Mouse (Mus musculus) hindbrain, embryonic 14.5 days (tissue): ENCODE measurements around the gene Ncor2. TPM values are rescaled to one million over a fixed set of nuclear protein-coding genes. Genes with fewer than 3 reads are reported as not detected.

Experiments
- ATAC-seq: fragments of 200-750 bp; cut with Nextera tagmentation; 2 replicates; pipeline ENCODE4 v1.8.0; 2017; ENCODE audit warnings: moderate number of reproducible peaks, mild to moderate bottlenecking, moderate TSS enrichment, moderate library complexity; ENCODE audit not compliant: low FRiP score
- DNase-seq: peaks from one replicate; pipeline ENCODE4 v3.0.0-alpha.2; 2015; ENCODE audit warnings: low spot score
- H3K27ac ChIP-seq: fragments of 300-500 bp; sonication (generic); 2 replicates; pipeline ENCODE4 v1.5.1; 2014; ENCODE audit warnings: mild to moderate bottlenecking, moderate library complexity
- H3K27me3 ChIP-seq: fragments of 300-500 bp; sonication (generic); 2 replicates; pipeline ENCODE4 v1.6.1; 2014; ENCODE audit warnings: mild to moderate bottlenecking, low read length, mixed read lengths; ENCODE audit not compliant: control insufficient read depth, insufficient read depth
- H3K36me3 ChIP-seq: fragments of 300-500 bp; sonication (generic); replicated peaks from 2 replicates; pipeline ENCODE4 v1.6.1; 2014; ENCODE audit not compliant: control insufficient read depth, insufficient read depth
- H3K4me1 ChIP-seq: fragments of 300-500 bp; sonication (generic); replicated peaks from 2 replicates; pipeline ENCODE4 v1.6.1; 2014; ENCODE audit warnings: antibody characterized with exemption, low read length, mixed read lengths; ENCODE audit not compliant: control insufficient read depth, insufficient read depth
- H3K4me2 ChIP-seq: fragments of 300-500 bp; sonication (generic); replicated peaks from 2 replicates; pipeline ENCODE4 v1.6.1; 2014; ENCODE audit warnings: mild to moderate bottlenecking, moderate library complexity
- H3K4me3 ChIP-seq: fragments of 300-500 bp; sonication (generic); replicated peaks from 2 replicates; pipeline ENCODE4 v1.5.1; 2014; ENCODE audit warnings: mild to moderate bottlenecking, low read length
- H3K9ac ChIP-seq: fragments of 300-500 bp; sonication (generic); 2 replicates; pipeline ENCODE4 v1.6.1; 2014
- H3K9me3 ChIP-seq: fragments of 300-500 bp; sonication (generic); 2 replicates; pipeline ENCODE4 v1.6.1; 2016; ENCODE audit warnings: low read length; ENCODE audit not compliant: control insufficient read depth
- WGBS: fragments of 180-500 bp; shearing (Covaris S2); extraction: QIAGEN DNeasy Blood & Tissue Kit; methylation state at CpG from one replicate; pipeline ENCODE4 v1.1.7; 2014; 5-methylcytosine and 5-hydroxymethylcytosine counted together
- polyA plus RNA-seq: library from polyadenylated mRNA; unstranded; fragments of >200 nt; fragmentation: Nextera tagmentation; extraction: Ambion mirVana; gene quantifications from 2 replicates; pipeline ENCODE4 v1.2.1, GENCODE M21; 2014

Ncor2 gene
- polyA plus RNA-seq, 1 experiment from 2014 or later: 27.4 TPM

DNA sequence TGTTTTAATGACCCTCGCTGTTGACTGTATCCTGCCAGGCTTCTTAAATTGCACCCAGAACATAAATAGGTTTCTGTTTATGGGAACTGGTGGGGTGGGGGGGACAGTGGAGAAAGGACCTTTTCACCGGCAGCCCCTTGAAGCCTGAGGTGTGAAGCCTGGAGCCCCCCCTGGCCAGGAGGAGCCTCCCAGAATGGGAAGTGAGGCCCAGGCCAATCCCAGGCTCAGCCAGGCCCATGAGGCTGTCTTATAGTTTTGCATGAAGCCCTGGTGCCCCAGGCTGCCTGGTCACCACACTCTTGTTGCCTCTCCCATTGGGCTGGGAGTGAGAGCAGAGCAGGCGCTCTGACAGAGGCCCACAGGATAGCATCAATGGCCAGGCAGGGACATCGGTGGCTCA, 181.1 kb downstream of the Ncor2 start:
- H3K4me3 ChIP-seq: no peak overlapping the region
- no peak overlapping the region for H3K9ac ChIP-seq
- DNase-seq (no peak), ATAC-seq (no peak)
- no peaks in the 10 kb centered on the region for H3K27me3 ChIP-seq
- 82% methylated on average over 4 of the region's 4 CpGs for WGBS
- peaks cover 1% of the 10 kb centered on the region; the same call in 1 of the 2 replicates for H3K4me1 ChIP-seq
- no peaks in the 10 kb centered on the region for H3K36me3 ChIP-seq
- 0 out of 2 replicates have a peak, but pooled peaks cover 3% of the 10 kb centered on the region for H3K9me3 ChIP-seq
- H3K27ac ChIP-seq: no peak overlapping the region
- H3K4me2 ChIP-seq: no peak overlapping the region

DNA sequence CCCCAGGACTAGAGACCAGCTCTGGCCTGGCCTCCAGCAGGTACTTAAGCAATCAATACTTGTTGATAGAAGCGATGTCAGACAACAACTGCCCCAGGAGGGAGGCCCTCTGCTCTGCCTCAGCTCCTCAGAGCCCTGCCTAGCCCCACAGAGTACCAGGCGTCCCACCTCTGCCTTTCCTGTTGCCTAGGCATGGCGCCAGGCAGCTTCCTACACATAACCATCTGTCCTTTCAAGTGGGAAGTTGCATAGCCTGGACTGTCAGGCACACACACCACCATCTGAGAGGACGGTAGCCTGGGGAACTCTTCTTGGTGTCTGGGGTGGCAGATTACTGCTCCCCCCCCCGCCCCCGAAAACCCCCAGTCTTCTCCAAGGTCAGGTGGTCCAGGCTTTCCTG, 182.2 kb downstream of the Ncor2 start:
- Histone ChIP-seq H3K36me3 (no peaks in the 10 kb centered on the region), H3K27ac (no peak overlapping the region), H3K4me2 (no peak overlapping the region), H3K27me3 (no peaks in the 10 kb centered on the region), H3K9me3 (0 out of 2 replicates have a peak, but pooled peaks cover 3% of the 10 kb centered on the region), H3K4me3 (no peak overlapping the region), H3K9ac (no peak overlapping the region), H3K4me1 (no peaks in the 10 kb centered on the region)
- ATAC-seq: no peak
- 67% methylated on average over 6 of the region's 6 CpGs for WGBS
- DNase-seq: no peak

GRCm38 (mm10) chr5:124992891-124993290, 186.1 kb downstream of the Ncor2 start:
- H3K4me3 ChIP-seq: no peak overlapping the region
- H3K9ac ChIP-seq: no peak overlapping the region
- no peaks in the 10 kb centered on the region for H3K4me1 ChIP-seq
- DNase-seq (no peak), ATAC-seq (no peak)
- no peak overlapping the region for H3K27ac ChIP-seq
- WGBS: 83% methylated on average over 11 of the region's 11 CpGs
- no peaks in the 10 kb centered on the region for H3K36me3 ChIP-seq
- H3K27me3 ChIP-seq: no peaks in the 10 kb centered on the region
- no peak overlapping the region for H3K4me2 ChIP-seq
- H3K9me3 ChIP-seq: no peaks in the 10 kb centered on the region

GRCm38 (mm10) chr5:124992323-124992722, 186.7 kb downstream of the Ncor2 start:
- Histone ChIP-seq H3K9ac (no peak overlapping the region), H3K27me3 (no peaks in the 10 kb centered on the region), H3K36me3 (no peaks in the 10 kb centered on the region), H3K27ac (no peak overlapping the region), H3K4me3 (no peak overlapping the region), H3K4me2 (no peak overlapping the region), H3K4me1 (no peaks in the 10 kb centered on the region), H3K9me3 (no peaks in the 10 kb centered on the region)
- 80% methylated on average over 8 of the region's 8 CpGs for WGBS
- DNase-seq (no peak), ATAC-seq (no peak)

DNA sequence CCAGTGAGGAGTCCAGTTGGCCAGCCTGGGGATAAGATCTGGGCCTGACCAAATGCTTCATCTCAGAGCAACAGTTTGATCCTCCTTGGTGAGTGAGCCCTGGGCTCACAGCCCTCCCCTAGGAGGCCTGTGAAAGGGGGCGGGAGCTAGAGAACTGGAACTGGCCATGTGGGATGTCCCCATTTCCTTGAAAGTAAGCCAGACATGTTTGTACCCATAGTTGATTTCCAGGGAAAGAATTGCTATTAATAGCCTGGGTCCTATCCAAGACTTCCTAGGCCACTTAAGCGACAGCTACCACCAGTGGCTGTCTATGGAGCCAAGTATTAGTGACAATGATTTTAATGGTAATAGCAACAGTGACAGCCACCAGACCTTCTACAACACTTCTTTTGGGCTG, 189.3 kb downstream of the Ncor2 start:
- no peak overlapping the region for H3K4me3 ChIP-seq
- no peak overlapping the region for H3K27ac ChIP-seq
- H3K9ac ChIP-seq: no peak overlapping the region
- no peaks in the 10 kb centered on the region for H3K9me3 ChIP-seq
- no peaks in the 10 kb centered on the region for H3K36me3 ChIP-seq
- no peak for ATAC-seq
- WGBS: 91% methylated on average over 2 of the region's 2 CpGs
- no peak for DNase-seq
- no peak overlapping the region for H3K4me2 ChIP-seq
- H3K27me3 ChIP-seq: no peaks in the 10 kb centered on the region
- H3K4me1 ChIP-seq: no peaks in the 10 kb centered on the region

DNA sequence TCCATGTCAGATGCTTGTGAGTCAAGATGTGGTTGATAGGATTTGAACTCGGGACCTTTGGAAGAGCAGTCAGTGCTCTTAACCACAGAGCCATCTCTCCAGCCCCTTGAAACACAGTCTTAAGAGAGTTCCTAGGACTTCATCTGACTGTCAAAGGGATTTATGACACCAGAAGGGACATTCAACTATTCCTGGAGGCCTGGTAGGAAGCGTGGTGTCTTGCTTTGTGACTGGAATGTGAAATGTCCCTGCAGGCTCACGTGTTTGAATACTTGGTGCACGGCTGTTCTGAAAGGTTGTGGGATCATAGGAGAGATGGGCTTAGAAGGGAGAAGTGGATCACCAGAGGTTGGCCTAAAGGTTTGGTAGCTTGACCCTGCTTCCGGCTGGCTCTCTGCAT, 192.4 kb downstream of the Ncor2 start:
- Histone ChIP-seq H3K36me3 (no peaks in the 10 kb centered on the region), H3K27me3 (no peaks in the 10 kb centered on the region), H3K27ac (no peak overlapping the region), H3K4me2 (no peak overlapping the region), H3K4me1 (no peaks in the 10 kb centered on the region), H3K4me3 (no peak overlapping the region), H3K9ac (no peak overlapping the region), H3K9me3 (0 out of 2 replicates have a peak, but pooled peaks cover 12% of the 10 kb centered on the region)
- WGBS: 91% methylated on average over 5 of the region's 5 CpGs
- no peak for DNase-seq
- no peak for ATAC-seq

GRCm38 (mm10) chr5:124986222-124986621, 192.8 kb downstream of the Ncor2 start:
- H3K27me3 ChIP-seq: no peaks in the 10 kb centered on the region
- no peak overlapping the region for H3K4me3 ChIP-seq
- H3K4me2 ChIP-seq: no peak overlapping the region
- ATAC-seq: no peak
- H3K4me1 ChIP-seq: no peaks in the 10 kb centered on the region
- H3K9me3 ChIP-seq: 0 out of 2 replicates have a peak, but pooled peaks cover 12% of the 10 kb centered on the region
- H3K27ac ChIP-seq: no peak overlapping the region
- 82% methylated on average over 5 of the region's 5 CpGs for WGBS
- no peak for DNase-seq
- no peak overlapping the region for H3K9ac ChIP-seq
- H3K36me3 ChIP-seq: no peaks in the 10 kb centered on the region

- DNase-seq: no peak
- no peaks in the 10 kb centered on the region for H3K9me3 ChIP-seq
- no peak overlapping the region for H3K4me2 ChIP-seq
- no peak overlapping the region for H3K9ac ChIP-seq
- ATAC-seq: no peak
- H3K4me3 ChIP-seq: no peak overlapping the region
- no peaks in the 10 kb centered on the region for H3K36me3 ChIP-seq
- H3K27me3 ChIP-seq: no peaks in the 10 kb centered on the region
- no peaks in the 10 kb centered on the region; the same call in 1 of the 2 replicates for H3K4me1 ChIP-seq
- WGBS: 20% methylated on average over 8 of the region's 8 CpGs
- H3K27ac ChIP-seq: no peak overlapping the region
Observed at GRCm38 (mm10) chr5:124969790-124970189, 209.2 kb downstream of the Ncor2 start.
